Mouse (Mus musculus): Measurements from ENCODE around the gene Yeats4. TPM values are rescaled to one million over a fixed set of nuclear protein-coding genes. Genes with fewer than 3 reads are reported as not detected.
"Not testable (repeated sequence)": the region's sequence is repeated elsewhere in the genome, so short reads cannot be mapped to it uniquely, and the experiment has no call there.

Gene Yeats4
- polyA plus RNA-seq, 1 experiment: 141 TPM

- no peak for DNase-seq (ENCODE audit: low read depth)
- TF ChIP-seq CTCF (IDR thresholded peaks at IDR 0.05; ENCODE audit: borderline replicate concordance, extremely low read depth, insufficient read depth, insufficient read length) (no peak), POLR2A (IDR thresholded peaks at IDR 0.05; ENCODE audit: borderline replicate concordance, extremely low read depth, insufficient read depth, insufficient read length, poor library complexity, severe bottlenecking) (no peak)
Observed at GRCm38 (mm10) chr10:117217246-117217840, 7.0 kb downstream of the Yeats4 start.

GRCm38 (mm10) chr10:117216793-117217192 is 7.5 kb downstream of the Yeats4 start:
- DNase-seq (ENCODE audit: low read depth): peak; percentile 58

GRCm38 (mm10) chr10:117216132-117216495 is 8.2 kb downstream of the Yeats4 start:
- DNase-seq (ENCODE audit: low read depth): no peak
- TF ChIP-seq POLR2A (IDR thresholded peaks at IDR 0.05; ENCODE audit: borderline replicate concordance, extremely low read depth, insufficient read depth, insufficient read length, poor library complexity, severe bottlenecking) (no peak), CTCF (IDR thresholded peaks at IDR 0.05; ENCODE audit: borderline replicate concordance, extremely low read depth, insufficient read depth, insufficient read length) (no peak)

More at GRCm38 (mm10) chr10:117216793-117217192, 7.5 kb downstream of the Yeats4 start:
- TF ChIP-seq POLR2A (IDR thresholded peaks at IDR 0.05; ENCODE audit: borderline replicate concordance, extremely low read depth, insufficient read depth, insufficient read length, poor library complexity, severe bottlenecking): no peak
- TF ChIP-seq CTCF (IDR thresholded peaks at IDR 0.05; ENCODE audit: borderline replicate concordance, extremely low read depth, insufficient read depth, insufficient read length): peak; percentile 76; the same call in 1 of the 2 replicates

GRCm38 (mm10) chr10:117215409-117216131 is 8.7 kb downstream of the Yeats4 start:
- TF ChIP-seq POLR2A (IDR thresholded peaks at IDR 0.05; ENCODE audit: borderline replicate concordance, extremely low read depth, insufficient read depth, insufficient read length, poor library complexity, severe bottlenecking) (no peak), CTCF (IDR thresholded peaks at IDR 0.05; ENCODE audit: borderline replicate concordance, extremely low read depth, insufficient read depth, insufficient read length) (no peak)
- DNase-seq (ENCODE audit: low read depth): no peak

- TF ChIP-seq CTCF (IDR thresholded peaks at IDR 0.05; ENCODE audit: borderline replicate concordance, extremely low read depth, insufficient read depth, insufficient read length) (no peak), POLR2A (IDR thresholded peaks at IDR 0.05; ENCODE audit: borderline replicate concordance, extremely low read depth, insufficient read depth, insufficient read length, poor library complexity, severe bottlenecking) (no peak)
- DNase-seq (ENCODE audit: low read depth): no peak
Observed at GRCm38 (mm10) chr10:117211023-117211422, 13.3 kb downstream of the Yeats4 start.

GRCm38 (mm10) chr10:117209469-117209938 is 14.8 kb downstream of the Yeats4 start:
- peak; percentile 87 for DNase-seq (ENCODE audit: low read depth)
- TF ChIP-seq POLR2A (IDR thresholded peaks at IDR 0.05; ENCODE audit: borderline replicate concordance, extremely low read depth, insufficient read depth, insufficient read length, poor library complexity, severe bottlenecking) (no peak), CTCF (IDR thresholded peaks at IDR 0.05; ENCODE audit: borderline replicate concordance, extremely low read depth, insufficient read depth, insufficient read length) (peak; percentile 72; the same call in 1 of the 2 replicates)

GRCm38 (mm10) chr10:117208787-117209186 is 15.5 kb downstream of the Yeats4 start:
- DNase-seq (ENCODE audit: low read depth): not testable (repeated sequence)

- TF ChIP-seq POLR2A (IDR thresholded peaks at IDR 0.05; ENCODE audit: borderline replicate concordance, extremely low read depth, insufficient read depth, insufficient read length, poor library complexity, severe bottlenecking) (no peak), CTCF (IDR thresholded peaks at IDR 0.05; ENCODE audit: borderline replicate concordance, extremely low read depth, insufficient read depth, insufficient read length) (no peak)
- no peak for DNase-seq (ENCODE audit: low read depth)
Observed at GRCm38 (mm10) chr10:117208221-117208620, 16.1 kb downstream of the Yeats4 start.

GRCm38 (mm10) chr10:117206070-117206469 is 18.2 kb downstream of the Yeats4 start:
- TF ChIP-seq POLR2A (IDR thresholded peaks at IDR 0.05; ENCODE audit: borderline replicate concordance, extremely low read depth, insufficient read depth, insufficient read length, poor library complexity, severe bottlenecking) (no peak), CTCF (IDR thresholded peaks at IDR 0.05; ENCODE audit: borderline replicate concordance, extremely low read depth, insufficient read depth, insufficient read length) (no peak)
- no peak for DNase-seq (ENCODE audit: low read depth)

- TF ChIP-seq POLR2A (IDR thresholded peaks at IDR 0.05; ENCODE audit: borderline replicate concordance, extremely low read depth, insufficient read depth, insufficient read length, poor library complexity, severe bottlenecking) (no peak), CTCF (IDR thresholded peaks at IDR 0.05; ENCODE audit: borderline replicate concordance, extremely low read depth, insufficient read depth, insufficient read length) (no peak)
- DNase-seq (ENCODE audit: low read depth): no peak
Observed at GRCm38 (mm10) chr10:117203558-117203981, 20.7 kb downstream of the Yeats4 start.

- DNase-seq (ENCODE audit: low read depth): no peak
- TF ChIP-seq POLR2A (IDR thresholded peaks at IDR 0.05; ENCODE audit: borderline replicate concordance, extremely low read depth, insufficient read depth, insufficient read length, poor library complexity, severe bottlenecking): no peak
Observed at GRCm38 (mm10) chr10:117202981-117203557, 21.2 kb downstream of the Yeats4 start.

- no peak for DNase-seq (ENCODE audit: low read depth)
- TF ChIP-seq POLR2A (IDR thresholded peaks at IDR 0.05; ENCODE audit: borderline replicate concordance, extremely low read depth, insufficient read depth, insufficient read length, poor library complexity, severe bottlenecking): no peak
- no peak for TF ChIP-seq CTCF (IDR thresholded peaks at IDR 0.05; ENCODE audit: borderline replicate concordance, extremely low read depth, insufficient read depth, insufficient read length)
Observed at GRCm38 (mm10) chr10:117199701-117200100, 24.6 kb downstream of the Yeats4 start.
